Mouse (Mus musculus): ENCODE measurements around the gene Foxe1. TPM values are rescaled to one million over a fixed set of nuclear protein-coding genes. Genes with fewer than 3 reads are reported as not detected.

Gene Foxe1
- polyA plus RNA-seq (2012; rRNA removed): 0.03 TPM in 1 of 2 replicates, not detected in the other

- no peak for TF ChIP-seq POLR2A (IDR thresholded peaks at IDR 0.05; ENCODE audit: borderline replicate concordance, extremely low read depth, insufficient read depth, insufficient read length, poor library complexity, severe bottlenecking)
- TF ChIP-seq CTCF (IDR thresholded peaks at IDR 0.05; ENCODE audit: borderline replicate concordance, extremely low read depth, insufficient read depth, insufficient read length): no peak
- no peak for DNase-seq (ENCODE audit: low read depth)
Observed at GRCm38 (mm10) chr4:46343596-46344260, at the start of gene Foxe1. Gene Foxe1 (plus strand): TSS chr4:46343609.

- DNase-seq (ENCODE audit: low read depth): peak; percentile 29
- TF ChIP-seq POLR2A (IDR thresholded peaks at IDR 0.05; ENCODE audit: borderline replicate concordance, extremely low read depth, insufficient read depth, insufficient read length, poor library complexity, severe bottlenecking) (no peak), CTCF (IDR thresholded peaks at IDR 0.05; ENCODE audit: borderline replicate concordance, extremely low read depth, insufficient read depth, insufficient read length) (no peak)
Observed at GRCm38 (mm10) chr4:46304071-46304470, 39.3 kb upstream of the Foxe1 start.

GRCm38 (mm10) chr4:46304757-46305384 is 38.5 kb upstream of the Foxe1 start:
- TF ChIP-seq POLR2A (IDR thresholded peaks at IDR 0.05; ENCODE audit: borderline replicate concordance, extremely low read depth, insufficient read depth, insufficient read length, poor library complexity, severe bottlenecking): peak; percentile 84
- TF ChIP-seq CTCF (IDR thresholded peaks at IDR 0.05; ENCODE audit: borderline replicate concordance, extremely low read depth, insufficient read depth, insufficient read length): peak; percentile 21; the same call in 1 of the 2 replicates
- DNase-seq (ENCODE audit: low read depth): peak; percentile 90

GRCm38 (mm10) chr4:46305436-46305835 is 38.0 kb upstream of the Foxe1 start:
- TF ChIP-seq CTCF (IDR thresholded peaks at IDR 0.05; ENCODE audit: borderline replicate concordance, extremely low read depth, insufficient read depth, insufficient read length) (no peak), POLR2A (IDR thresholded peaks at IDR 0.05; ENCODE audit: borderline replicate concordance, extremely low read depth, insufficient read depth, insufficient read length, poor library complexity, severe bottlenecking) (no peak)
- DNase-seq (ENCODE audit: low read depth): no peak

- TF ChIP-seq CTCF (IDR thresholded peaks at IDR 0.05; ENCODE audit: borderline replicate concordance, extremely low read depth, insufficient read depth, insufficient read length): no peak
- no peak for TF ChIP-seq POLR2A (IDR thresholded peaks at IDR 0.05; ENCODE audit: borderline replicate concordance, extremely low read depth, insufficient read depth, insufficient read length, poor library complexity, severe bottlenecking)
- DNase-seq (ENCODE audit: low read depth): peak; percentile 72
Observed at GRCm38 (mm10) chr4:46307341-46307740, 36.1 kb upstream of the Foxe1 start.

- TF ChIP-seq POLR2A (IDR thresholded peaks at IDR 0.05; ENCODE audit: borderline replicate concordance, extremely low read depth, insufficient read depth, insufficient read length, poor library complexity, severe bottlenecking) (no peak), CTCF (IDR thresholded peaks at IDR 0.05; ENCODE audit: borderline replicate concordance, extremely low read depth, insufficient read depth, insufficient read length) (no peak)
- no peak for DNase-seq (ENCODE audit: low read depth)
Observed at GRCm38 (mm10) chr4:46307869-46308268, 35.5 kb upstream of the Foxe1 start.

- TF ChIP-seq POLR2A (IDR thresholded peaks at IDR 0.05; ENCODE audit: borderline replicate concordance, extremely low read depth, insufficient read depth, insufficient read length, poor library complexity, severe bottlenecking) (no peak), CTCF (IDR thresholded peaks at IDR 0.05; ENCODE audit: borderline replicate concordance, extremely low read depth, insufficient read depth, insufficient read length) (no peak)
- no peak for DNase-seq (ENCODE audit: low read depth)
Observed at GRCm38 (mm10) chr4:46311631-46312030, 31.8 kb upstream of the Foxe1 start.

GRCm38 (mm10) chr4:46321730-46322389 is 21.5 kb upstream of the Foxe1 start:
- peak; percentile 19 for DNase-seq (ENCODE audit: low read depth)
- no peak for TF ChIP-seq POLR2A (IDR thresholded peaks at IDR 0.05; ENCODE audit: borderline replicate concordance, extremely low read depth, insufficient read depth, insufficient read length, poor library complexity, severe bottlenecking)
- no peak for TF ChIP-seq CTCF (IDR thresholded peaks at IDR 0.05; ENCODE audit: borderline replicate concordance, extremely low read depth, insufficient read depth, insufficient read length)

- TF ChIP-seq CTCF (IDR thresholded peaks at IDR 0.05; ENCODE audit: borderline replicate concordance, extremely low read depth, insufficient read depth, insufficient read length): no peak
- TF ChIP-seq POLR2A (IDR thresholded peaks at IDR 0.05; ENCODE audit: borderline replicate concordance, extremely low read depth, insufficient read depth, insufficient read length, poor library complexity, severe bottlenecking): no peak
- no peak for DNase-seq (ENCODE audit: low read depth)
Observed at GRCm38 (mm10) chr4:46322715-46323114, 20.7 kb upstream of the Foxe1 start.

- TF ChIP-seq POLR2A (IDR thresholded peaks at IDR 0.05; ENCODE audit: borderline replicate concordance, extremely low read depth, insufficient read depth, insufficient read length, poor library complexity, severe bottlenecking) (no peak), CTCF (IDR thresholded peaks at IDR 0.05; ENCODE audit: borderline replicate concordance, extremely low read depth, insufficient read depth, insufficient read length) (no peak)
- no peak for DNase-seq (ENCODE audit: low read depth)
Observed at GRCm38 (mm10) chr4:46328906-46329305, 14.5 kb upstream of the Foxe1 start.

- DNase-seq (ENCODE audit: low read depth): peak; percentile 13
- TF ChIP-seq CTCF (IDR thresholded peaks at IDR 0.05; ENCODE audit: borderline replicate concordance, extremely low read depth, insufficient read depth, insufficient read length) (no peak), POLR2A (IDR thresholded peaks at IDR 0.05; ENCODE audit: borderline replicate concordance, extremely low read depth, insufficient read depth, insufficient read length, poor library complexity, severe bottlenecking) (no peak)
Observed at GRCm38 (mm10) chr4:46335846-46336245, 7.6 kb upstream of the Foxe1 start.
